Mouse (Mus musculus): Measurements from ENCODE around the gene Enthd1.
"Not testable (repeated sequence)": the region's sequence is repeated elsewhere in the genome, so short reads cannot be mapped to it uniquely, and the experiment has no call there.

The Enthd1 gene

DNA sequence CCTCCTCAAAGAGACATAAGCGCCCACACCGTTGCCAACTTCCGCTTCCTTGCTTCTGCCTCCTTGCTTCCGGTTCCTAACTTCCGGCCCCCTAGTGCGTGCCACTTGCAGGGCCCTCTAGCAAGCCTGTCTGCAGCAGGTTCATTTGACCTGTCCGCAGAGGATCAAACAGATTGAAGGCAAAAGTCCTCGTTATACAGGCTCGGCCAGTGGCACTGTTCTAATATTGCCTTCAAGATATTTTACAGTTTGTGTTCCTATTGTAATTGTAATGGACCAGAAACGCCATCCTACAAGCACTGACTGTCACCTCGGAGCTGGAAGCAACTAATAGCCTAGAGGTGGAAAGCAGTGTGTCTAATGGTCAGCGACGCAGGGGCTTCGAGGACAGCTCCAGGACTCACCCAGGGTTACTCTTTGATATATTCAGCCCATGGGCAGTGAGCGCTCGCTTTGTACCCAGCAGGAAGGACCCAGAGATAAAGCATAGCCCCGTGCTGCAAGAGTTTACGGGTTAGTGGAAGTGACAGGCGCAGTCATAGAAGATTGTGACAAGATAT, at the start of gene Enthd1:
Gene Enthd1, minus strand, starts transcription at position 51 of the 560 bp plus-strand sequence.
- no peak for DNase-seq

- DNase-seq: no peak
Measured at GRCm38 (mm10) chr15:80613904-80614303, 48.9 kb upstream of the Enthd1 start.

DNA sequence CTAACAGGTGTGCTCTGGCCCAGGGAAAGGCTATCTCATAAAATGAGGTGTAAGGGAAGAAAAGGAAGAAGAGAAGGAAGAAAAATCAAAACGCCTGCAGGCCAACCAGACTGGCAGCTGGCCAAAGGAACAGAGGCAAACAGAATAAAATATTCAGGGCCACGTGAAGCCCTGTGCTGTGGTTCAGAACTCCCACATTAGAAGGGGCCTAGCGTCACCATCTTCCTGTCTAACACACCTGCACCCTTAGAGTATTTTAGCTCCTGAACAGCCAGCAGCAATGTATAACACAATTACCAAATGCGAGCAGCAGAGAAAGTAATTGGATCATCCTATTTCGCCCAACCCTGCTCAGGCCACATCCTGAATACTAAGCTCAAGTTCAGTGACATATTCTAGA, 46.5 kb upstream of the Enthd1 start:
- no peak for DNase-seq

DNA sequence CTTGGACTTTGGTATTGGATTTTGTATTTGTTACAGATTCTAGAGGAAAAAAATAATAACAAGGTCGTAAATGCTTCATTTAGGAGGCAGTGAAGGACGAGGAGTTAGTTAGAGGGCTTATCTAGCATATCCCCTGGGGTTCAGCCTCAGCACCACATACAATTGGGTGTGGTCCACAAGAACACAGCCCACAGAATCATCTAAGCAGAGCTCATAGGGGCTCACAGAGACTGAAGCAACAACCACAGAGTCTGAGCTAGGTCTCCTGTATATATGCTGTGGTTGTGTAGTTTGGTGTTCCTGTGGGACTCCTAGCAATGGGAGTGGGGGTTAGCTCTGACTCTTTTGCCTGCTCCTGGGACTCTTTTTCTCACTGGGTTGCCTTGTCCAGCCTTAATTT, 45.4 kb upstream of the Enthd1 start:
- DNase-seq: no peak

- no peak for DNase-seq
Measured at GRCm38 (mm10) chr15:80607970-80608369, 43.0 kb upstream of the Enthd1 start.

- no peak for DNase-seq
Measured at GRCm38 (mm10) chr15:80604026-80604425, 39.1 kb upstream of the Enthd1 start.

DNA sequence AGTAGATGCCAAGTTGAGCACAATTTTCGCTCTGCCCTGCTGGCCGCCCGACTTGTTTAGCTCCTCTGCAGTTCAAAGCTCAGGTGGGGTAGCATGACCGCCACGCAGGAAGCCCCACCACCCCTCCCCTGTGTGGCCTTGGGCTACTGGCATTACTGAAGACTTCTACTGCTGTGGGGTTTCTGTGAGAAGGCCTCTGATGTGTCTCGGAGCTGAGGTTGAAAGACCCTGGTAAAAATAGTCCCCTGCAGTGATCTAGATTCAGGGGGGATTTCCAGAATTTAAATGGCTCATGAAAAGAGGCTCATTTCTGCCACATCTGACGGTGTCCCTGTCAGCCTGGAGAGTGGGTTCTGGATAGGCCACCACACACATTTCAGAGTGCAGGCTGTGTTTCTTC, 37.5 kb upstream of the Enthd1 start:
- no peak for DNase-seq

DNA sequence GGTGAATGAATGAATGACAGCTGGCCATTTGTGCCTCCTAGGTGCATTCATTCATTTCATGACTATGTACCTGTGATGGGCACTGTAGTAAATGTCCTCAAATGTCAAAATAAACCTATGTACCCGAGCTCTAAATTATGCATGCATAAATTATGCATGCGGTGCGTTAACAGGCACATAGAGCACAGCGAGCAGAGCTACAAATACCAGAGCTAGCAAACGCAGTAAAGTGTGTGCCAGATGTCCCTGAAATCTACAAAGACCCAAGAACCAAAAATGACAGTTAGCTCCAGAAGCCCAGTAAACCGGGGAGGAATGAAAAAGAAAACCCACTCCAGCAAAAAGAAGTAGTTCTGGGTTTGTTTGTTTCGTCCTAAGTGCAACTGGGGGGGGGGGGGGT, 36.5 kb upstream of the Enthd1 start:
- no peak for DNase-seq

DNA sequence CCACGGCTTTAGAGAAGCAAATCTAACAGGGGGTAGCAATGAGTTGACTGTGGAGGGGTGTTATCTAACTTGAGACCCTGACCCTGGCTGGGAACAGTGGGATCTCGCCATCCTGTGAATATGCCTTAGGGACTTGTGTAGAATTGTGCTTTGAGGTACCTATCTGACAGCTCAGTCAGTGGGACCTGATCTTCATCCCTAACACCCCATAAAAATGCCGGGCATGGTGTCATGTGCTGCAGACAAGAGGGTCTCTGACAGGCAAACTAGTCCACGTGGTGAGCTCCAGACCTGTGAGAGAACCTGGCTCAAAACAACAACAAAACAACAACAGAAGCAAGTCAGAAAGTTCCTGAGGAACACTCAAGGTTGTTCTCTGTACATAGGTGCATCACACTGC, 34.9 kb upstream of the Enthd1 start:
- no peak for DNase-seq

GRCm38 (mm10) chr15:80599213-80599750, 34.3 kb upstream of the Enthd1 start:
- DNase-seq: peak; percentile 56 to 81

GRCm38 (mm10) chr15:80598750-80599149, 33.8 kb upstream of the Enthd1 start:
- no peak for DNase-seq

DNA sequence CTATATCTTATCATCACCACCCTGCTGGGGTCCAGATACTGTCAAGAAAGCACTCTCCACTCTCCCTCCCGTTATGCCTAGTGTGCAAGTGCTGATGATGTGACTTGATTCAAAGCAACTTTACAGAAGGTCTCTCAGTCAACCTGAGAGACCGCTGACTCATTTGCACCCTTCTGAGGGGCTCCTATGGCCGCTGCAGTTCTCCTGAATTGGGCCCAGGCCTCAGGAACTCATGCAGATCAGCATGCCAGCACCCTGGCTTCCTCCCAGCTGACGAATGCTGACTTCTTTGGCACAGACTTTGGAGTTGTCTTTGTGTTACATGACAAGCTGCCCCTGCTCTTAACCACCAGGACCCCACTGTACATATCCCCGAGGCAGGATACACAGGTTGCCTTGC, 28.9 kb upstream of the Enthd1 start:
- DNase-seq: no peak

- DNase-seq: no peak
Measured at GRCm38 (mm10) chr15:80592737-80593136, 27.8 kb upstream of the Enthd1 start.

GRCm38 (mm10) chr15:80590641-80591040, 25.7 kb upstream of the Enthd1 start:
- DNase-seq: no peak

DNA sequence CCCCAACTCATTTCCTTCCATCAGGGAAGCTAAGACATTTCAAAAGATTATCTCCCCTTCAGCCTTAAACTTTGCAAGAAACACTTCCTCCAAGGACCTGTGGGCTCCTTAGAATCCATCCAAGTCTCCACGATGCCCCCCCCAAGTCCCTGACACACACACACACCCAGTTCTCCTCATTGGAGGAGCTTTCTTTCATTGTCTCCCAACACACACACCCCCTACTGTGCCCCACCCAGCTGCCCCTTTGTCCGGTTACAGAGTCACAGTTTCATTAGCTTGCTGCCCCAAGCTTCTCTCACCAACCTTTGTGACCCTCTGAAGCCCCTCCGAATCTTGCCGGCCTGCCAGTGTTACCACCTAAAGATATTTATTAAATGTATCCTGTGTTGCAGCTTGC, 21.3 kb upstream of the Enthd1 start:
- DNase-seq: no peak

DNA sequence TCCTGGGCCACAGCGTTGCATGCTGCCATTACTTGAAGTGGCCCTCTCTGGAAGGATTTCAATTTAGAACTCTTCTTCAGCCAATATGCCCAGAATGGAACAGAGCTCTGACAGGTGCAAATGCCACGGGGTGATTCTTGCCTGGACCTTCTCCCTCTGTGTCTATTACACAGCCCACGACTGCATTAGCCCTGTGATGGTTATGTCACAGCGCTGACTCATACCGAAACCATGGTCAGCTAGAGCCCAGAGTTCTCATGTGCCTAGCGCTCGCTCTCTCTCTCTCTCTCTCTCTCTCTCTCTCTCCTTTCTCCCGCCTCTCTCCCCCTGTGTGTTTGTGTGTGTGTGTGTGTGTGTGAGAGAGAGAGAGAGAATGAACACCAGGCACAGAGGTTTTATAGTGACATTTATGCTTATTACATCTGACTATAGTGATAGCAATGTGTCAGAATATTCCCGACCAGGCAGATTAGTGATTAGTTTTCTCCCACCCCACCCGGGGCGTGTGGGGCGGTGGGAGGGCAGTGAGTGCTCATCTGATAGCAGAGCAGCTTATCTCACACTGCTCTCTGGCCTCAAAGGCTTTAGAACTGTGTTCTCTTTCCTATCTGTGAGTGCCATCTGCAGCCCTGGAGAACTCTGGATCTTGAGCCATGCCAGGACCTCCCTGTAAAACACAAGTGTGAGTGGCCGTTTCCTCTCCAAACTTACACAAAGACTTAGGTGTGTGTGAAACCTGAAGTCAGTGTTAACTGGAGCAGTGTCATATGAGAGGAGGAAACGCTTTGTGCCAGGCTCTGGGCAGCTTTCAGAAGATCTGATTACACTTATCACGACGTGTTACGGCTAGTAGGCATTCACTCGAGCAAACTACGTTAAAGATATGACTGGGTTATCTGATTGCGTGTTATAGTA, 17.9 kb upstream of the Enthd1 start:
- peak in 1 of 2 experiments; percentile 27 for DNase-seq

DNA sequence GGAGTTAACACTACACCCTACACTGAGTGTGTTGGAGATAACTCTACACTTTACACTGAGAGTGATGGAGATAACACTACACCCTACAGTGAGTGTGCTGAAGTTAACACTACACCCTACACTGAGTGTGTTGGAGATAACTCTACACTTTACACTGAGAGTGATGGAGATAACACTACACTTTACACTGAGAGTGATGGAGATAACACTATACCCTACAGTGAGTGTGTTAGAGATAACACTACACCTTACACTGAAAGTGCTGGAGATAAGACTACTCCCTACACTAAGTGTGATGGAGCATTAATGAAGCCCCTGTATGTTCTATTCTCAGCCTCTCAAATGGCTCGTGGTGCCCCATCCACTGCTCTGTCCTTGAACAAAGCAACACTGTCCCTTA, 15.6 kb upstream of the Enthd1 start:
- DNase-seq: not testable (repeated sequence)

DNA sequence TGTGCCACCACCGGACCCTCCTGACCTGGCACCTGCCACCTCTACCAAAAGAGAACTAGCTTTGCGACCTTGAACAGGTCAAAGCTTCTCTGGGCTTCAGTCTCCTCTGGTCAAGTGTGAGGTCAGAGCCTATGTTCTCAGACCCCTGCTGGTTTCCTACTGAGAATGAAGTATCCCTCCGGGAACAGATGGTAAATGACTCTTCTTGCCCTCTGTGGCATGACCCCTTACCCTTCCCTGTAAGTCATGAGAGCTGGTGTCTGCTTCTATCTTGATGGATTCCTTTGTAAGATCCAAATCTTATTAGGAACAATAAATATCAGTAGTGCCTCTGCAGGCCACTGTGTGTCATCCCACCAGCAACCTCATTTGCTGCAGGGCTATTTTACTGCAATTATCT, 14.2 kb upstream of the Enthd1 start:
- DNase-seq: no peak

GRCm38 (mm10) chr15:80577166-80577960, 12.4 kb upstream of the Enthd1 start:
- no peak for DNase-seq

DNA sequence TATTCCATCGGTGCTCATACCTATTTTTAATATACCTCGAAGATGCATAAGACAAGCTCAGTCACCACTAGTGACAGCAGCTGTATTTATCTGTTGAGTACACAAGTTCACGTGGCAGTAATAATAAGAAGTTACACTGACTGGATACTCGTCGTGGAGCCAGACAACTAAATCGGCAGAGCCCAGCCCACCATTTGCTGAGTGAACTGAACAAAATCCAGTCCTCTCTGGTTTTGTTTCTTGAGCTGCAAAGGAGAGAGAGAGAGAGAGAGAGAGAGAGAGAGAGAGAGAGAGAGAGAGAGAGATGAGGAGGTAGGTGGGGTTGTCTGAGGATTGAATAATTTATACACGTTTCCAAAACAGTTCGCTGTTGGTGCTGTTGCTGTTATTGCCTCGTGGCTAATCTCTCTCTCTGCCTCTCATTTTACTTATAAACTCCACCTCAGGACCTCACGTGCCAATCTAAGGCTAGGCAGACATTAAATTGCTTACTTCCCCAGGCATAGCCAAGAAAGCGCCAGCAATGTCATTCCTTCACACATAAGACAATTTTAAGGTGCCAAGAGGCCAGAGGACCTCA, 11.5 kb upstream of the Enthd1 start:
- no peak for DNase-seq

GRCm38 (mm10) chr15:80575817-80576370, 10.9 kb upstream of the Enthd1 start:
- no peak for DNase-seq

GRCm38 (mm10) chr15:80574211-80575040, 9.5 kb upstream of the Enthd1 start:
- DNase-seq: no peak
